Mouse (Mus musculus) lung, adult 18-20 months (tissue): ENCODE measurements around the gene Mup6.
"Not testable (repeated sequence)": the region's sequence is repeated elsewhere in the genome, so short reads cannot be mapped to it uniquely, and the experiment has no call there.

Experiments used
- DNase-seq, 2 experiments: peaks; one replicate each; pipeline ENCODE4 v3.0.0; 2022; ENCODE audit warnings: mixed read lengths in 2 of 2

Gene Mup6

DNA sequence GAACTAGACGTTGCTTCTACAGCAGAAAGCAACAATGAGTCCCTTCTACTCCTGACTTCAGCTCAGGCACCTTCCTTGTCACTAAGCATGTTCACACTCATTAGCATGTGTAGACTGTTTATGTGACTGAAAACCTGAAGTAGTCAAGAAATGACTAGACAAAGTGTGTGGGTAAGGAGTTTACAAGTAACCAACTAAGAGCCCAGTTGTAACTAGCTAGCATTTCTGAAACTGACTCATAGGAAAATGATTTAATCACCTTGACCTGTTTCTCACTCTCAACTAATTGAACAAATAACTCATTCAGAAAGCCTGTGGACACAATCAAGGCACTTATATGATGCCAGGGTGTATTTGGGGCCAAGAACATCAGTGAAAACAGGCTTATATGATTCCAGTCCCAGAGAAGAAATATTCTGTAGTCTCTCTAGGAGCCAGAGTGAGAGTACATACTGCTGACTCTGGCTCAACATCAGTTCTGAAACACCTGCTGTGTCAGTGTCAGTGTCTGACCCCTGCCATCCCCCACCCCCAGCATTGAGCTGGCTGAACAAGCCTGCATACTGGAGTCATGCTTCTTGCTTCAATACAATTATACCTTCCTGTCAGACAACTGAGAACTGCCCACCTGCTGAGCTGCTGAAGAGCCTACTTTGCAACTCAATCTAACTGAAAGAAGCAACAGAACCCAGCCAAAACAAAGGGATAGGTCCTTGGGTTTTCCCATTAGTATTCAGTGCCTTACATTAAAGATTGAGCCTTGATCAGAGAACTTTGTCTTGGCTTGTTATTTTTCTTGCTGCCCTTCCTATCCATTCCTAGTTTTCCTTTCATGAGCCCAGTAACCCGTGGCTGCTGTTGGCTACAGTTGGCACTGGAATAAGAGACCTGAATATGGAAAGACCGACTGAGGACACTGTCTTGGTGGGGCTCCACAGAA lies at the start of gene Mup6:
Gene Mup6 (plus strand): TSS at position 890 of the 940 bp plus-strand sequence.
- DNase-seq = no peak

DNA sequence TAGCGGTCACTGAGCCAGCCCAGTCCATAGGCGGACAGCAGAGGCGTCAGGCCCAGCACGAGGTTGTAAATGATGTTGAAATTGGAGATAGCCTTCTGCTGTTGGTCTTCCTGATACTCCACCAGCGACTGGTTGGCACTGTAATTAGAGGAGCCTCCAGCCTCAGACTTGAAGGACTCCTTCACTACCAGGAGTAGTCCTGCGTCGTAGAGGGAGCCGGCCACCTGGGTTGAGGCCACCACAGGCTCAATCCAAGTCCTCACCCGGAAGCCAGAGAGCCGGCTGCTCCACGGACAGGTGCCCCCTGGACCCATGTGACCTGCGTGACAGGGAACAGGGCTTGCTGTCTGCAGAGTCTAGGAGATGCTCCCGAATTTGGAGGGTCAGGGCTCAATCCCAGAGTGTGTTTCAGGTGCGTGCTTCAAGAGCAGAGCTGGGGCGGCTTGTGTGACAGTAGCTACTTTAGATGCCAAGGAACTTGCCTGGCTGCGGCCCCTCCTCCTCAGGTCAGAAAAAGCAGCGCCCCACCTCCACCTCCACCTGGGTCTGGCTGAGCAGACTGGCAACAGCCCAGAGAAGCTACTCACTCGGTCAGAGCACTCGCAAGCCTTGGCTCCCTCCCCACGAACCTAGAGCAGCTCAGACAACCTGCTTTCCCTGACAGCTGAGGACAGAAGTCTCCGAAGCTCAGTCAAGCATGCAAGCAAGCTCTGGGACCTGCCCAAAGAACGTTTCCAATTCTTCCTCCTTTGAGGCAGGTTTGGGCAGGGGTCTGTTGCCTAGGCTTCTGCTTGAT lies 49.3 kb upstream of the Mup6 start, which contains the start of gene Slc46a2:
Gene Slc46a2 (minus strand): TSS at position 449 of the 796 bp plus-strand sequence.
- no peak for DNase-seq

DNA sequence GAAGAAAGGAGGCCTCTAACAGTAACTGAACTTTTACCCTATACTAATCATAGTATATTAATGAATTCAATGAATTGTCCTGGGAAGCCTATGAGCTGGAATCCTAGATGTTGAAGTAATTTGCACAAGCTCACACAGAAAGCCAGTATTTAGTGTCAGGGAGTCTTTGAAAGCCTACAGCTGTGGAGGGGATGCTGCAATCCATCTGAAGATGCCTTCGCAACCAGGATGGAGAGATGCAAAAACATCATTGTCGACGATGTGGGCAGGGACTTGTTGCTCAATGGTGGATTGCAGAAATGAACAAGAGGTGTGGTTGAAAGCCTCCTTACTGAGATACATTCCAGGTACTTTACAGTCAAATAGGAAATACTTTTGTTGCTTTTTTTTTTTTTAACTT lies 46.1 kb upstream of the Mup6 start:
- no peak for DNase-seq

DNA sequence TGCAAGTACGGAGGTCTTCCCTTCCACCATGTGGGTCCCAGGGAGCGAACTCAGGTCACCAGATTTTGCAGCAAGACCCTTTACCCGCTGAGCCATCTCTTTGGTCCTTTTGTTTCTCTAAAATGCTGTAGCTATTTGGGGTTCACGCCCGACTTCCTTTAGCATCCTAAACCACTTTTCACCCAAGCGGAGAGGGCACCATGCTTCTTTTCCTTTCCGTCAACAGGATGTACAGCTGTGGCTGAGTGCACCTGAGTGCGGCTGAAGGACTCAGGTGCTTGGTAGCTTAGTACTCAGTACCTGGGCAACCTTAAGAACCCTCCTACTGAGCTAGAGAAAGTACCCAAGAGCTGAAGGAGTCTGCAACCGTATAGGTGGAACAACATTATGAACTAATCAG lies 39.0 kb upstream of the Mup6 start:
- peak in 1 of 2 experiments; percentile 6 for DNase-seq

DNA sequence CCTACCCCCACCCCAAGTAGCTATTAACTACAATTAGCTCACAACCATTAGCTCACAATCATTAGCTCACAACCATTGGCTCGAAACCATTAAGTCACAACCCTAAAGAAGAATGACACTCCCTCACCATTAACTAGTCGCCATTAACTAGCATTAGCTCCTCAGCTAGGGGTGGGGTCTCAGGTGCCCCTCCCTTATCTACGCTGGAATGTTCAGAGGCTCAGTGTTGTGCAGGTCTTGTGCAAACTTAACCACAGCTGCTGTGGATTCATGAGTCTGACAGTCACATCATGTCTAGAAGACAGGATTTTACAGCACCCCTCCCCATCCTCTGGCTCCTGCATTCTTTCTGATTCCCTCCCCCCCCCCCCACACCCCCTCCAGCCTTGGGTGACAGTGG lies 36.4 kb upstream of the Mup6 start:
- DNase-seq = no peak

DNA sequence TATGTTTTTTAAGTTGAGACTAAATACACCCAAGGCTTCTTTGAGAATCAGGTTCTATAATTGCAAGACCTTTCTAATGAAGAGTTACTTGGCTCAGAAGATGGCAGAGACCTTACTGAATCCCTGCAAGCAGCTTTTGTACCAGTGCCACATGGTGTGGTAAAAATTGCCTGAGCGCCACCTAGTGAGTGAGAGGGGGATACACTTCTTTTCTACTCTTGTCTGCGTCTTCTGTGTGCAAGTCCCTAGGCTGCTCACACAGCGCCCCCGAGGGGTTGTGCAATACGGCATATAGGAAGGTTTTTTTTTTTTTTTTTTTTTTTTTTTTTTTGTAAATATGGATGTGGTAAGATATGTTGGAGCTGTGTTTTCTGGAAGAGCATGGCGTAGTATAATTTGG lies 35.7 kb upstream of the Mup6 start:
- peak; percentile 72 to 78 for DNase-seq

DNA sequence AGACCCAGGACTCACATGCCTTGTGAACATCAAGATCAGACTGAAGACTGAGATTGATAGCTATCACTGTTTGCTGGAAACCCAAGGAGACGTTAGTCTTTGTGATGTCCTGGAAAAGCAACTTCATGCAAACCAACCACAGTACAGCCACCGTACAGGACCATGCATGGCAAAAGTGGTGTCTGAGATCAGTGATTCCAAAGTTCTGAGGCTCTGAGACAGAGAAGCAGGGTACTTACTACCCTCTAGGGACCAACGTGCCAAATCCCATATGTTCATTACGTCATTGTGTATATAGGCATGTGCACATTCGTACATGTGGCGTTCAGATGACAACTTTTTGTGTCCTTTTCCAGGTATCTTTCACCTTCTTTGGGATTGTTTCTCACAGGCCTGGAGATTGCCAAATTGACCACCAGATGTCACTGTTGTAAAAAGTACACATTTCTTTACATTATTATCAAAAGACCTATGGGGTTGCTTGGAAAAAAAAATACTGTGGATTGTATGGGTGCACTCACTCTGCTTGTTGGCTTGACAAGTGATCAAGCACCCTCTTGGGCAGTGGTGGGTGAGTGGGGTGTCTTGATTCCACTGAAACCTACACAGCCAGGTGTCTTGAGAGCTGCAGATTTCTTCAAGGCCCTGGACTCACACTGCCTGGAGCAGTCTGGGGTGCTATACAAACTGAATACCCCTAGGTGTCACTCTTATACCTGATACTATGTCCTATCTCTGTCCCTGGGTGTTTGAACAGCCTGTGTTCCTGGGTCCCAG lies 31.4 kb upstream of the Mup6 start:
- DNase-seq = no peak

DNA sequence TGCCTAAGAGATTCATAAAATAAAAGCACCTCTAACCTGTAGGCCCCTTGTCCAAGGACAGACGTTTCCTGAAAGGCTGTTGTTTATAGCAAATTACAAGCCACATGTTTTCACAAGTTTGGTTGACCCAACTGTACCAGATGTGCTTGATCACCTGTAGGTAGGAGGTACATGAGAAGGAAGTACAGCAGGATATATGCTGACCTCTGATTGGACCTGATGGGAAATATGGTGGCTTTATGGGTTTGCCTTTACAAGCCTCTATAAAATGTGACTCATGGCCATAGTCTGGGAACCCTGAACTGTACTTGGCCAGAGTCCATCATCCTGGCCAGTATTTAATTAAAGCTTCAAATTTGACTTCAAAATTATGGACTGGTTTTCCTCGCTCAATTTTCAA lies 26.6 kb upstream of the Mup6 start:
- DNase-seq = no peak

DNA sequence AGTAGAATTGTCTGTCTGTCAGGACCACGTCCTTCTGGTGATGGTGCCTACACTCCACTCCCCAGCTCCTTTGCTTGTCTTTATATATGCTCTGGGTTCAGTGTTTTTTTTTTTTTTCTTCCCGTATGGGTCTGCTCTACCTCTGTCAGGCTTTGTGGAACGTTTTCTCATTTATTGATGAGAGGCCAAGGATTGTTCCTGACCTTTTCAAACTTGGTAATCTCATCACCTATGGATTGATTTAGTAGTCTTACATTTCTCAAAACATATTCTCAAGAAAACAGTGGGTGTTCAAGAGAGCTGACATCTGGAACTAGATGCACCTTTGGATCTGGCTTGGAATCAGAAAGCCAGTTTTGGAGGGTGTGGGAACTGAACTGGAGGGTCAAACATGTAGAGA lies 3.5 kb upstream of the Mup6 start, which contains the start of gene Mup4:
Gene Mup4 (minus strand): TSS at position 101 of the 400 bp plus-strand sequence.
- DNase-seq = no peak

DNA sequence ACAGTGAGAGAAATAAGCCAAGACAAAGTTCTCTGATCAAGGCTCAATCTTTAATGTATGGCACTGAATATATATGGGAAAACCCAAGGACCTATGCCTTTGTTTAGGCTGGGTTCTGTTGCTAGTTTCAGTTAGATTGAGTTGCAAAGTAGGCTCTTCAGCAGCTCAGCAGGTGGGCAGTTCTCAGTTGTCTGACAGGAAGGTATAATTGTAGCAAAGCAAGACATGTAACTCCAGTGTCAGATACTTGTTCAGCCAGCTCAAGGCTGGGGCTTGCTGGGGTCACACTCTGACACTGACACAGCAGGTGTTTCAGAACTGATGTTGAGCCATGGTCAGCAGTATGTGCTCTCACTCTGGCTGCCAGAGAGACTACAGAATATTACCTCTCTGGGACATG lies 33.8 kb downstream of the Mup6 start:
- not testable (repeated sequence) for DNase-seq

DNA sequence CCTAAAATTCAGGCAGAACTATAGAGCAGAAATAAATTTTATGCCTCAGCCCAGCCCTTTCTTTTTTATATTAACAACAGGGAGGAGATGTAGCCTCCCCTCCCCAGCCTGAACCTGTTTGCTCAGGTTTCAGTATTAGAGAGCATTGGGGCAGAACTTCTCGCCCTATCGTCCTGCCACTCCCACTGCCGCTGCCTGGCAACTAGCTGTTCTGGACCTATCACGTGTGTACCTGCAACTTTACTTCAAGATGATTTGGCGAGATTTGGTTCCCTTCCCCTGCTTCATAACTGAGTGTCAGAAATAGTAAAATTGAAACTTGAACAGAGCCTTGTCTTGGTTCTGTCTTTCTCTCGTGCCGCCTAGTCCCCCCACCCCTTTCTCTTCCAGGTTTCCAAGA lies 56.0 kb downstream of the Mup6 start:
- not testable (repeated sequence) for DNase-seq

DNA sequence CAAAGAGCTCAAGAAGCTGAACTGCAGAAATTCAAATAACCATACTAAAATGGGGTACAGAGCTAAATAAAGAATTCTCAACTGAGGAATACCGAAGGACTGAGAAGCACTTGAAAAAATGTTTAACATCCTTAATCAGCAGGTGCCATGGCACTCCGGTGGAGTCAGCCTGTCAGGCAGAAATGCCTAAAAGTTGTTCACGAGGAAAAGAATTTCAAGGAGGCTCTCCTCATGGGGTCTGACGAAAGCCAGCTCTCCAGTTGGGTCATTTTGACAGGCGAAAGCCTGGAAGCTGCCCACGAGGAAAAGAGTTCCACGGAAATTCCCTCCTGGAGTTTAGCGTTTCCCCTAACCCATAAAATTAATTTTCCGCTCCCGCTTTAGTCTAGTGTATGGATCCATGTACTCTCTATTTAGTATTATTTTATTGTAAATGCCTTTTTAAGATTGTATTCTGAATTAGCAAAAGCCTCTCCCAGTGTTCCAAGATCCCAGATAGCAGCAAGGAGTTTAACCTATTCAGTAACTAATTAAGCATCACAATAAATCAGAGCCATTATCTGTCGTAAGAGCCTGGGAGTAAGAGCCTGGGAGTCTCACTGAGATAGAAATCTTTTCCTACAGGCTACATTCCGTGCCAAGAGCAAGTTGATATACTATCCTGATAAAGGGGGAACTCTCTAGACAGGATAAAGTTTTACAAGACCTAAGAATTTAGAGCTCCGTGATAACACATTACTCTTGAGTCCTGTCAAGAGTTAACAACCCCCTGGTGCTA lies 65.4 kb downstream of the Mup6 start:
- DNase-seq = peak in 1 of 2 experiments; percentile 0
